Mouse (Mus musculus): ENCODE measurements around the gene Slc43a3. TPM values are rescaled to one million over a fixed set of nuclear protein-coding genes. Genes with fewer than 3 reads are reported as not detected.

Slc43a3 gene
- polyA plus RNA-seq, 1 experiment from 2014 or later = 48.5 TPM

GRCm38 (mm10) chr2:84934649-84935007, 1.8 kb upstream of the Slc43a3 start:
- ATAC-seq (no peak), DNase-seq (no peak)
- Histone ChIP-seq H3K27me3 (ENCODE audit: insufficient read depth, low read length) (no peaks in the 10 kb centered on the region), H3K4me3 (ENCODE audit: low read depth, low read length) (no peak overlapping the region), H3K9me3 (ENCODE audit: low read length) (no peaks in the 10 kb centered on the region), H3K4me1 (ENCODE audit: insufficient read depth) (peaks cover 18% of the 10 kb centered on the region), H3K9ac (replicated peaks) (no peak overlapping the region), H3K27ac (ENCODE audit: low read depth) (no peak overlapping the region), H3K36me3 (replicated peaks; ENCODE audit: insufficient read depth, low read length) (peaks cover 2% of the 10 kb centered on the region; the same call in 1 of the 2 replicates), H3K4me2 (ENCODE audit: low read depth, low read length) (no peak overlapping the region)
- TF ChIP-seq EP300 (IDR thresholded peaks at IDR 0.05; ENCODE audit: low read depth) = no peak
- TF ChIP-seq CTCF (IDR thresholded peaks at IDR 0.05; ENCODE audit: low read depth) = no peak
- 89% methylated on average over 4 of the region's 4 CpGs for WGBS (ENCODE audit: insufficient replicate concordance)

- TF ChIP-seq EP300 (IDR thresholded peaks at IDR 0.05; ENCODE audit: low read depth) (no peak), CTCF (IDR thresholded peaks at IDR 0.05; ENCODE audit: low read depth) (no peak)
- ATAC-seq (no peak), DNase-seq (no peak)
- H3K27ac ChIP-seq (ENCODE audit: low read depth) = no peak overlapping the region
- H3K36me3 ChIP-seq (replicated peaks; ENCODE audit: insufficient read depth, low read length) = peaks cover 6% of the 10 kb centered on the region
- no peak overlapping the region for H3K9ac ChIP-seq (replicated peaks)
- H3K4me2 ChIP-seq (ENCODE audit: low read depth, low read length) = no peak overlapping the region
- 87% methylated on average over 5 of the region's 5 CpGs for WGBS (ENCODE audit: insufficient replicate concordance)
- no peak overlapping the region for H3K4me3 ChIP-seq (ENCODE audit: low read depth, low read length)
- H3K9me3 ChIP-seq (ENCODE audit: low read length) = no peaks in the 10 kb centered on the region
- H3K4me1 ChIP-seq (ENCODE audit: insufficient read depth) = peaks cover 21% of the 10 kb centered on the region
- no peaks in the 10 kb centered on the region for H3K27me3 ChIP-seq (ENCODE audit: insufficient read depth, low read length)
These were observed 1.3 kb upstream of the Slc43a3 start for GRCm38 (mm10) chr2:84935065-84935464.

- Histone ChIP-seq H3K9me3 (ENCODE audit: low read length) (no peaks in the 10 kb centered on the region), H3K27ac (ENCODE audit: low read depth) (peak overlapping the region; percentile 100), H3K4me2 (ENCODE audit: low read depth, low read length) (peak overlapping the region; percentile 70), H3K36me3 (replicated peaks; ENCODE audit: insufficient read depth, low read length) (peaks cover 30% of the 10 kb centered on the region), H3K27me3 (ENCODE audit: insufficient read depth, low read length) (no peaks in the 10 kb centered on the region), H3K4me3 (ENCODE audit: low read depth, low read length) (peak overlapping the region; percentile 71), H3K9ac (replicated peaks) (peak overlapping the region; percentile 78), H3K4me1 (ENCODE audit: insufficient read depth) (peaks cover 32% of the 10 kb centered on the region)
- ATAC-seq (no peak), DNase-seq (peak; percentile 27)
- TF ChIP-seq CTCF (IDR thresholded peaks at IDR 0.05; ENCODE audit: low read depth) = no peak
- TF ChIP-seq EP300 (IDR thresholded peaks at IDR 0.05; ENCODE audit: low read depth) = no peak
- 26% methylated on average over 3 of the region's 3 CpGs for WGBS (ENCODE audit: insufficient replicate concordance)
These were observed 1.2 kb downstream of the Slc43a3 start for GRCm38 (mm10) chr2:84937491-84938150.

GRCm38 (mm10) chr2:84938249-84938946, 2.0 kb downstream of the Slc43a3 start:
- Histone ChIP-seq H3K4me2 (ENCODE audit: low read depth, low read length) (peak overlapping the region; percentile 70), H3K9ac (replicated peaks) (peak overlapping the region; percentile 78), H3K27ac (ENCODE audit: low read depth) (peak overlapping the region; percentile 100), H3K4me1 (ENCODE audit: insufficient read depth) (peaks cover 32% of the 10 kb centered on the region), H3K27me3 (ENCODE audit: insufficient read depth, low read length) (no peaks in the 10 kb centered on the region), H3K9me3 (ENCODE audit: low read length) (no peaks in the 10 kb centered on the region), H3K36me3 (replicated peaks; ENCODE audit: insufficient read depth, low read length) (peaks cover 36% of the 10 kb centered on the region), H3K4me3 (ENCODE audit: low read depth, low read length) (peak overlapping the region; percentile 71)
- 23% methylated on average over 5 of the region's 5 CpGs for WGBS (ENCODE audit: insufficient replicate concordance)
- peak; percentile 91 for ATAC-seq
- no peak for TF ChIP-seq CTCF (IDR thresholded peaks at IDR 0.05; ENCODE audit: low read depth)
- TF ChIP-seq EP300 (IDR thresholded peaks at IDR 0.05; ENCODE audit: low read depth) = peak; percentile 98
- DNase-seq = peak; percentile 71

- Histone ChIP-seq H3K9ac (replicated peaks) (peak overlapping the region; percentile 78), H3K27me3 (ENCODE audit: insufficient read depth, low read length) (no peaks in the 10 kb centered on the region), H3K36me3 (replicated peaks; ENCODE audit: insufficient read depth, low read length) (peaks cover 43% of the 10 kb centered on the region), H3K4me2 (ENCODE audit: low read depth, low read length) (peak overlapping the region; percentile 70), H3K4me1 (ENCODE audit: insufficient read depth) (peaks cover 30% of the 10 kb centered on the region), H3K9me3 (ENCODE audit: low read length) (no peaks in the 10 kb centered on the region), H3K4me3 (ENCODE audit: low read depth, low read length) (peak overlapping the region; percentile 71), H3K27ac (ENCODE audit: low read depth) (peak overlapping the region; percentile 100)
- TF ChIP-seq EP300 (IDR thresholded peaks at IDR 0.05; ENCODE audit: low read depth) (0 out of 2 replicates have a peak, but pooled peaks have one; percentile 12), CTCF (IDR thresholded peaks at IDR 0.05; ENCODE audit: low read depth) (0 out of 2 replicates have a peak, but pooled peaks have one; percentile 23)
- ATAC-seq (no peak), DNase-seq (no peak)
- WGBS (ENCODE audit: insufficient replicate concordance) = 54% methylated on average over 3 of the region's 3 CpGs
These were observed 2.9 kb downstream of the Slc43a3 start for GRCm38 (mm10) chr2:84939306-84939705.

- TF ChIP-seq CTCF (IDR thresholded peaks at IDR 0.05; ENCODE audit: low read depth) (no peak), EP300 (IDR thresholded peaks at IDR 0.05; ENCODE audit: low read depth) (0 out of 2 replicates have a peak, but pooled peaks have one; percentile 11)
- Histone ChIP-seq H3K9ac (replicated peaks) (peak overlapping the region; percentile 78; the same call in 1 of the 2 replicates), H3K27me3 (ENCODE audit: insufficient read depth, low read length) (no peaks in the 10 kb centered on the region), H3K4me3 (ENCODE audit: low read depth, low read length) (peak overlapping the region; percentile 71), H3K36me3 (replicated peaks; ENCODE audit: insufficient read depth, low read length) (peaks cover 47% of the 10 kb centered on the region), H3K27ac (ENCODE audit: low read depth) (peak overlapping the region; percentile 100), H3K4me2 (ENCODE audit: low read depth, low read length) (peak overlapping the region; percentile 70), H3K4me1 (ENCODE audit: insufficient read depth) (peaks cover 26% of the 10 kb centered on the region), H3K9me3 (ENCODE audit: low read length) (no peaks in the 10 kb centered on the region)
- DNase-seq (peak; percentile 37), ATAC-seq (0 out of 2 replicates have a peak, but pooled peaks have one; percentile 1)
- 69% methylated on average over 6 of the region's 6 CpGs for WGBS (ENCODE audit: insufficient replicate concordance)
These were observed 3.3 kb downstream of the Slc43a3 start for GRCm38 (mm10) chr2:84939711-84940110.

Data from liver, postnatal 0 days (tissue).